Mouse (Mus musculus) frontal cortex, adult (tissue): Measurements from ENCODE around the gene Tifa.

Experiments used
- ATAC-seq: cut with Nextera tagmentation; 2 replicates; pipeline ENCODE4 v1.9.2; 2017; ENCODE audit warnings: mild to moderate bottlenecking, moderate library complexity, mixed read lengths; ENCODE audit not compliant: low TSS enrichment

Tifa gene

DNA sequence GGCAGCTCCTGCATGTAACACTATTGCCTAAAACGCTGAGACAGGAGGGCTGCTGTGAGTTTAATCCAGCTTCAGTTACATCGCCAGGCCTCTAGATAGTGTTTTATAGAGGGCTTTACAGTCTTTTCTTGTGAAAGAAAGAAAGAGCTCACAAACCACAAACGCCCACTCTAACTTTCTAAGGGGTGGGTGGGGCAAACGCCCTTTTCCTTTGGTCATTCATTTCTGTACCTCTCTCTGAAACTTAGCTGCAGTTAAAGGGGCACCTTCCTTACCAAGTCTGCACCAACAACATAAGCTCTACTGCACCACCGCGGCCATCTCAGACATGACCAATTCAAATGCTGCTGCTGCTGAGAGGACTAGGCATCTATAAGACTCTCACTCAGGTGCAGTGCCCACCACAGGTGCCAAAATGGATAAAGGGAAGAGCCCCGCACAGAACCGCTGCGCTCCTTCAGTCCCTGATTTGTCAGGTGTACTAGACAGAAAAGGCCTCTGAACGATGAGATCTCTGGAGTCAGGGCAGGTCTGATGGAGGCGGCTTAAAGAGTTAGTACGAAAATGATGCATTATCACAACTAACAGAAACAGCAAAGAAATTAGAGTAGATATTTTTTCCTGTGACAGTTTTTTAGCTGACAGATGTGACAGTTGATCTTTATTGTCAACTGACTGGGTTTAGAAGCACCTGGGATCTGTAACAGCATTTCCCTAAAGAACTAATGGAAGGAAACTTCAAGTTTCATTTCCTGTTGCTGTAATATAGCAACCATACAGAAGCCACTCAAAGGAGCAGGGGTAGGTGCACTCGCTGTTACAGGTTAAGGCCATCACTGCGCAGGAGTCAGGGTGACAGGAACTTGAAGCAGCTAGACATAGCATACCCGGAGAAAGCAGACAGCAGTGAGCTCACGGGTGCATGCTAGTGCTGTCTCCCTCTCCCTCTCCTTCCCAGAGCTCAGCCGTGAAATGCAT is 34.6 kb downstream of the Tifa start:
- no peak for ATAC-seq

DNA sequence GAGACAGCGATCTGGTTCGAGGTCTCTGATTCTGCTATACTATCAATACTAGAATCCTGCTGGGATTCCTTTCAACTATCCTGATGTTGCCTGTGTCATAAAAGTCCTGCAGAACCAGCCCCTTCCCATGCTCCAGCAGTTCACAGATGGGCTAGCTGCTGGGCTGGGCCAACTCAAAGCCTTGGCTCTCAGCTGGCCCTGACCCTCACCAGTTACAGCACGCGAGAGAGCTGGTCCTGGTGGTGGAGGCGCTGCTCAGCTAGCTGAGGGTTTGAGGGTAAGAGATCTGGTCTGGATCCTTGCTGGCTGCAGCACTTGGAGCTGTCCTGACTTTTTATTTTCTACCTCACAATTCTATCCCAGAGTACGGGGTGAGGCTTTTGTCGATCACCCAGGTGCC is 36.9 kb downstream of the Tifa start:
- no peak for ATAC-seq

DNA sequence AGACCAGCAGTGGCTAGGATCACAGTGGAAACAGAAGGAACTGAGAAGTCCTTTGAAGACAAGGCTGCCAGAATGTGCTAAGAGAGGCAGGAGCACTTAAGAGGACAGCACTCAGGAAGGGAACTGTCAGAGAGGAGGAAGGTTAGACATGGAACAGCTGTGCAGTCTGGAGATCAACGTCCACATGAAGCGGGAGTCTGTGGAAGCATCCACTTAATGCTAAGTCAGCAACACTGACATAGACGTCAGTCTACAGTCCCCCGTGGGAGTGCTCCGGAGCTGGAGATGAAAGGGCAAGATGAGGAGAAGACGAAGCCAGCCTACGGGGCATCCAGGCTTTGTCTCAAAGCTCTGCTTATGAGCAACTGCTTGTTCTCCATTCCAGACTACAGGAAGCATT is 37.5 kb downstream of the Tifa start:
- ATAC-seq = peak; percentile 45; the same call in 1 of the 2 replicates

DNA sequence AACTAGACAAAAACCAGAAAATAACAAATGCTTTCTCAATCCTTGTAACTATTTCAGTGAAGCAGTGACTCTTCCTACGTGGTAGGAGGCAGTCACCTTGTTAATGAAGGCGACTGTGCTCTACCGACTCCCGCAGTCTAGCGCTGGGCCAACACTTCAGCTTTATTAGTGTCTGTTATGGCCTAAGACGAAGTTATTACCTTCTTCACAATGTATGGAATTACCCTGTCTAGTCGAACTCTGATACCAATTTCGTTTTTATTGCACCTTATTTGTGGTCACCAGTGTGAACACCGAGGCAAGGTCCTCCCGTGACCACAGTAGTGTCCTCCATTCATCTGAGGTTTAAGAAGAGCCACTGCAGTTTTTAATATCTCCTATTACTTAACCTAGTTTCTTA is 40.6 kb downstream of the Tifa start:
- ATAC-seq = no peak

DNA sequence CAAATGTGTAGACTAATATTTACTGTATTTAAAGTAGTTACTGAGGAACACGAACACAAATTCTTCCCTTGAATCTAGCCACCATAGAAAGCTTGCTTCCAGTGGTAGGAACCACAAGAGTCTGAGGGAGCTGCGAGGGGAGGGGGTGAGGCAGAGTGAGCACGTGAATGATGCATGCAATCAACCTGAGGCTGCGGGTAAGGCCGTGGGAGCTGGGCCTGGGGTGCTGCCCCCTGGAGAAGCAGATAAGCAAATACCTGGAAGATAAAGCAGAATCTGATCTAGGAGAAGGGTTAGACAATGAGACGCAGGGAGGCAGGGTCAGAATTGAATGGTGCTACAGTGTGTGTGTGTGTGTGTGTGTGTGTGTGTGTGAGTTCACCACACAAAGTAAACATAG is 41.5 kb downstream of the Tifa start:
- no peak for ATAC-seq

DNA sequence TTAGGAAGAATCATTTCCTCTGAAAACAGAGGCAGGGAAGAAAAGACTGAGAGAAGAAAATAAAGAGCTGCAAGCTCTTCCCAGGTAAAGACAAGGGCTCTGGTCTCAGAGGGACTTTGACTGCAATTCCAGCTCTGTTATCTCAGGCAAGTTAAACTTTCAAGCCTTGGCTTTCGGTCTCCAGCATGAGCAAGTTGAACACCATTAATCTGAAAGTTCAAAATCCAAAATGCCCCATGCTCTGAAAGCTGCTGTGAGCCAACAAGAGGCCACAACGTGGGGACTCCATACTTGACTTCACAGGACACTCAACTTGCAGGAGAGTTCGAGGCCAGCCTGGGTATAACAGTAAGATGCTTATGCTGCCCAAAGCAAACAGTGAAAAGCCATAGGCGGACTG is 44.4 kb downstream of the Tifa start:
- no peak for ATAC-seq

DNA sequence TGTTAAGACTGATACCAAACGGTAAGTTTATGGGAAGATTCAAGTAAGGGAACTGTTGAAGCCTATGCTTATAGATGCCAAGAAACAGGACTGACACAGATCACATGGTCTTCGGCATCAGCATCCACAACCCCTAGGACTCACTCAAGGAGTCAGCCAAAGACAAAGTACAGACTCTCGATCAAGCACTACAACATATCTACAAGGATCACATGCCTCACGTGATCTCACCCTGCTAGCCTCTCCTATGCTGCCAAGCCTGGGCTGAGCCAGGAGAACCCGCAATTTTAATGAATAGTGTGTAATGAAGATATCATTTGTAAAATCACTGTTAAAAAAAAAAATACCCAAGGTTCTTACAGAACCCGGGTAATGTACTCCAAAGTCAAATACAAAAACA is 46.0 kb downstream of the Tifa start:
- ATAC-seq = no peak

DNA sequence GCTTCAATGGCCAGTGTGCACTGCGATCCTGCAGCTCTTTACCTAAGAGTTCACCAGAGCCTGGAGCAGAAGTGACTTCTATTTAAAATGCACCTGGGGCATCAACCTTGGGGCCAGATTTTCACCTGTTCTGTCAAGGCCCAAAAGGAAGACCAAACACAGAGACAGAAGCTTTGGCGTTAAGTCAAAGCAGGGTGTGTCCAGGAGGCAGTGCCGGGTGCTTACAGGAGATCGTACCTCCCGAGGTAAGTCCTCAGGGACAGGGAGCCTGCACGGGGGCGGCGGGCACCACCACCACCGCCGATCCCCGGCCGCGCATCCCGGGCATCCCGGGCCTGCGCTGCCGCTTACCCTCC is 47.2 kb downstream of the Tifa start:
- peak; percentile 5; the same call in 1 of the 2 replicates for ATAC-seq

DNA sequence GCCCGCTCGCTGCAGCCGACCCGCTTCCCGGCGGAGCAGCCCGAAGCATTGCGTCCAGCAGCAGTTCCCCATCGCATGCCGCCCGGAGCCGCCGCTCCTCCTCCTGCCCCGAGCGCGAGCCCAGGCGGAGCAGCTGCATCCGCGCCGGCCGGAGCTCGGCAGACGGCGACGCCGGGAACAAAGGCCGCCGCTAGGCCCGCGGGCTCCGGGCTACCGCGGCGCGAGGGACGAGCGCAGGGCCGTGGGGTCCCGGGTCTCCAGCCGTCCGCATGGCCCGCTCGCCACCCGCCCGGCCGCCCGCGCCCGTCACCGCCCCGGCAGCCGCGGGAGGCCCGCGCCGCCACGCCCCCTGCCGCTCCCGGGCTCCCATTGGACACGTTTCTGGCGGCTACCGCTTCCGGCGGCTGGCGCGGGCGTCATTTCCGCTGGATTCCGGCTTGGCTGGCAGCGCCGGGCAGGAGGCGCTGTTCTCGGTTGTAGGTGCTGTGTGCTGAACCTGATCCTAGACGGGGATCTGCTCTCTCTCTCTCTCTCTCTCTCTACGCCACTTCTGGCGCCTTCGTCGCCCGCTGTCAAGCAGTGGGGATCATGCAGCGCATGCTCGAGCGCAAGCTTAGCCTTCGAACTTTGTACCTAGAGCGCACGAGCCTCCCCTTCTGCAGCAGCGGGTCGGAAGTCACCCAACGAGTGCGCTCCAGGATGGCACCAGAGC is 47.7 kb downstream of the Tifa start, which contains the start of gene Ap1ar:
Gene Ap1ar, minus strand, starts transcription at position 370 of the 712 bp plus-strand sequence.
- peak; percentile 97 for ATAC-seq

DNA sequence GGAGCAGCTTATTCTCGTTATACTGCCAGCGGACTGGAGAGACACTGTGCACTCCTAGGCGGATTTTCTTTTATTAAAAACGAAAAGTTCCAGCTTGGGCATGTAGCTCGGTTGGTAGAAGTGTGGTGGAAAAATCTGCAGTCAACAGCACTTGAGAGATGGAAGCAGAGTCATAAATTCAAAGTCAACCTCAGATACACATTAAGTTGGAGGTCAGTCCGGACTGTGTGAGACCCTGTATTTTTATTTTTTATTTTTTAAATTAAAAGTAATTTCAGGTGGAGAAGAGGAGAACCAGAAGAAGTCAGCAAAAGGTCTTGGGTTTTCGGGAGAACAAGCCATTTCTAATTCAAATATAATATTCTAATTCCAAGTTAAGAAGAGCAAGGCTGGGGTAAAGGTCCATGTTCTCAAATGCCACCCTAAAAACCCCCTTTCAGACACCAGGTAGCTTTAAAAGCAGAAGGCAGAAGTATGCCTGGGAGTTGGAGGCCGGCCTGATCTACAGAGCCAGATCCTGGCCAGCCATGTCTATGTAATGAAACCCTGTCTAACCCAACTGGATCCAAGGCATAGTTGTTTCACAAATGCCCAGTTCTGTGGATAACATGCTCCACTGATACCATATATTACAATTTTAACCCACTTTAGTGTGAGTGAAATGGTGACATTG is 48.5 kb downstream of the Tifa start:
- ATAC-seq = peak; percentile 4; the same call in 1 of the 2 replicates

DNA sequence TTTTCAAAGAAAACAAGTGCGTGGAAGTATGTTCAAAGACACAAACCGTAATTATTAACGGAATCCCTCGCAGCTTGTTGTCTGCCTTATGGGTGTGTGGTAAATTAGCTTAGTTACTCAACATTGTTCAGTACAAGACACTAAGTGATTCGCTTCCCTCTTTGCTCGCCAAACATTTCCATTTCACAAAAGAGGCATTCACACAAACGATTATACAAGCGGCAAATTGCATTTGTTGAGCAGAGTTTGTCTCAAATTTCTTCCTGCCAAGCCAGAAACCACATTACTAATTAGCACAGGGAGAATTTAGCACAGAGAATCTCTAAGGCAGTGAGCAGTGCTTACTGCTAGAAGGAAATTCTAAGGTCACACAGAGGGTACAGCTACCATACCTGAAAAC is 52.3 kb downstream of the Tifa start:
- ATAC-seq = peak; percentile 22; the same call in 1 of the 2 replicates

DNA sequence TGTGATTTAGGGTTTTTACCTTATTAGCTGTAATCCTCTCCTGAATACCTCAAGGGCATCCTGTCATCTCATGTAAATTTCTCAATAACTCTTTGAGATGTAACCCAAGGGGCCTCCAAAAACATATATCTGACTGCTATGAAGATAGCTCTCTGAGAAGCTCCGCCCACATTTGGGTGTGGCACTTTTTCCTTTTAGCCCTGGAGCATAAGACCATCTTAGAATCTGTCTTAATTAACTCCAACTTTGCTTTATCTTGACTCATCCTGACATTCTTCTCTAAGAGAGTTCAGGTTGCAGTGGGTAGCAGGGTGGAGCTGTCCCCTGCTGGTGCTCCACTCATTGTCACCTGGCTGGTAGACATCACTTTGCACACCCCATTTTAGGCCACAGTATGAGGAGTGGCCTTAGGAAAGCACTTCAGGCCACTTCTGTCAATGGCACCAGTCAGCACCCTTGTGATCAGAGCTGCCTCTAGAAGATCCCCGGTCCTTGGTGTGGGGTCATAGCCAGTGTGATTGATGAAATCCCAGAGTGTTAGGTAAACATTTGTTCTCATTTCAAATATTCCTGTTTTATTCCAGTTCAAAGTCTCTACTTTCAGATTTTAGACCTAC is 53.8 kb downstream of the Tifa start:
- ATAC-seq = no peak

DNA sequence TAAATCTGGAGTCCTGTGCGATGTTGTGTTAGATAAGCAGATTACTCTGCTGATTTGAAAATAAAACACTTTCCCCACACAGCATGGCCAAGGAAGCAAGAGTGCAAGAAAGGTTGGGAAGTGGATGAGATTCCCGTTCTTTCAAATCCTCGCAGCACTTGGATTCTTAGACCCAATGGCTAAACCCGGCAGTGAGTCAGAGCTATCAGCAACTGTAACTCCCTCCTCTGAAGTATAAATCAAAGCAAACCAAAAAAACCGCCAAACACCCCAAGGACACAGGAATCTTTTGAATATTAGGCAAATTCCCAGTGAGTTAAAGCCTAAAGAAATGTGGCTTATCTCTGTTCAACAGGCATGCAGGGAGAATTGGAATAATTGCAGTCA is 54.3 kb downstream of the Tifa start:
- ATAC-seq = no peak

DNA sequence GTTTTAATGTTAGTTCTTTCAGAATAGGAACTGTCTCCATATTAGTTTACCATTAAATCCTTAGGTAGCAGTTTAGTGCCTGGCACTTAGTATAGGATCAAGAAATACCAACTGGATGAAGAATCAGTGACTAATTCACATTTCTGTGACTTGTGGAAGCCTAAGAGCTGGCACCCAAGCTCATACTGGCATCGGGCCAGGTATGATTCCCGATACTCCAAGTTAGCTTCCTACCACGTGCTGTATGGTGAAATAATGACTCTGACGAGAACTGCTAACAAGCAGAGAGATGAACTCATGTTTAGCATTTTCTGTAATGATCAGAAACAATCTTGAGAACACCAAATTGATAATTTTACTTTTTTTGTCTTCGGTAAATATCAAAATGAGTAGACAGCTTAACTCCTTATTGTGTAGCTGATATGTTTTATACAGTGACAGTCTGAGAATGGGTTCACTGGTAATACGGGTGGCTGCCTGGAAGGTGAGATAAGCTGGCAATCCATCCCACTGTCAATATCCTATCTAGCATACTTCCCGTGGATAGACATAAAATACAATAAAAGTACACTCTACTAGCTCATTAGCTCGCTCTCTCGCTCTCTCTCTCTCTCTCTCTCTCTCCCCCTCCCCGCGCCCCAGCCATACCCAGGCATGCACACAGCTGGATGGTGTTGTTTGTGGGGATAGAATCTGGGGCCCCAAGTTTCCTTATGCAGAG is 58.6 kb downstream of the Tifa start:
- no peak for ATAC-seq

DNA sequence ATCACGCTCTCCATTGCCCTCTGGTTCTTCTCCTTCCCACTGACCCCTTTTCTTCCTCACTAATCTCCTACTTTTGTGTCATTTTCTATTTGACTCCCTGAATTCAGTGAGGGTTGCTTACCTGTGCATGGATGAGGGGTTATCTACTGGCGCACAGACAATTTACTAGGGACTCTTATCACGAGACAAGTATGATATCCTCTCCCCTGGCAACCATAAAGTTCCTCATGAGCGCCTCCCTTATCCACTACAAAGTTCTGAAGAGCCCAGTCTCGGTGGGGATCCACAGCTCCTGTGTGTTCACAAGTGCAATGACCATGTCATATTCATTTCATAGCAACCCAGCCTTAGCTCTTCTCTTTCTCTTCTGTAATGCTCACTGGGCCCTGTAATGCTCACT is 60.3 kb downstream of the Tifa start:
- no peak for ATAC-seq

DNA sequence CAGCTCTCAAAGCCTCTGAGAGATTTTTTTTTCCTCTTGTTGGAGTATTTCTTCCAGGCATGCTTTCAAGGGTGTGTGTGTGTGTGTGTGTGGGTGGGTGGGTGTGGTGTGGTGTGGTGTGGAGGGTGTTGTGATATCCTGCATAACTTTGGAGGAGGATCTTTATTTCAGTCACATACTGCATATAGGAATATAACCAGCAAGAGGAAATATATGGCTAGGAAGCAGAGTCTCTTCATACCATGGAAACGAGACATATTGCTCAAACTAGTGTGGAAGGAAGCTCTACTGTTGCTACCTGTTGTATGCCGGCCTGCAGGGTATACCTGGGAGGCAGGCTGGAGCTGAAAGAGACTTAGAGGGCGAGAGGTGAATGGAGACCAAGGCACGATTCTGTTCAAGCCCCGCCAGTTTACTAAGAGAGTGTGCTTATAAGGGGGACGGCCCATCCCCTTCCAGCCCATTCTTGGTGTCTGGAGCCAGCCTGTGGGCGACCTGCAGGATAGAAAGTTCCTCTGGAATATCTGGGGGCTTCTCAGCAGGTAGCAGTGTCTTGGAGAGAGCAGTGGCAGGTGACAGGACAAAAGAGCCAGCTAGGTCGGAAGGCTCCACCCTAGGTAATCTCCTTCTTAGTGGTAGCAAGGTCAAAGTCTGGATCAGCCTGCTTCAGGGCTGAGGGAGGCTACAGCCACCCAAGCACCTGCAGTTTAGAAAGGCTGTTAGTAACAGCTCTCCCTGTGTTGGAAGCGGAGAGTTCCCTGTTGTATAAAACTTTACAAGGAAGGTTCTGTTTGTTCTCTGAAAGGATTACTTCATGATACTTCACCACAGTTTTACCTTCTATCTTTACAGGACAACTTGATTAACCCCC is 61.4 kb downstream of the Tifa start:
- ATAC-seq = peak; percentile 72

DNA sequence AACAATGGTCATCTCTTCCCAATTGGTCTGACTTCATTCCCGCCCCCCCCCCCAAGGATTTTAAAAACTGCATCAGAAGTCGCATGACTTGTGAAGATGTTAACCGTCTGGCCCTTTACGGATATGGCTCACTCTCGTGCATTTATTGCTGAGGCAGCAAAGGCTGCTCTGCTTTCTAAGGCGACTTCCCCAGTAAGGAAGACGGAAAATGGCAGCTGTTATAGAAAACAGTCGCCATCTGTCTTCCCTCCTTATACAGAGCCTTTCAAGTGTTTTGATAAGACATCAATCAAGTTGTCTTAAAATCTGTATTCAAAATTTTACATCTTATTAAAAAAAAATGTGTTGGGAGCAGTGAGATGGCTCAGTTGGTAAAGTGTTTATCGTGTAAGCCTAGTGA is 63.1 kb downstream of the Tifa start:
- ATAC-seq = no peak

DNA sequence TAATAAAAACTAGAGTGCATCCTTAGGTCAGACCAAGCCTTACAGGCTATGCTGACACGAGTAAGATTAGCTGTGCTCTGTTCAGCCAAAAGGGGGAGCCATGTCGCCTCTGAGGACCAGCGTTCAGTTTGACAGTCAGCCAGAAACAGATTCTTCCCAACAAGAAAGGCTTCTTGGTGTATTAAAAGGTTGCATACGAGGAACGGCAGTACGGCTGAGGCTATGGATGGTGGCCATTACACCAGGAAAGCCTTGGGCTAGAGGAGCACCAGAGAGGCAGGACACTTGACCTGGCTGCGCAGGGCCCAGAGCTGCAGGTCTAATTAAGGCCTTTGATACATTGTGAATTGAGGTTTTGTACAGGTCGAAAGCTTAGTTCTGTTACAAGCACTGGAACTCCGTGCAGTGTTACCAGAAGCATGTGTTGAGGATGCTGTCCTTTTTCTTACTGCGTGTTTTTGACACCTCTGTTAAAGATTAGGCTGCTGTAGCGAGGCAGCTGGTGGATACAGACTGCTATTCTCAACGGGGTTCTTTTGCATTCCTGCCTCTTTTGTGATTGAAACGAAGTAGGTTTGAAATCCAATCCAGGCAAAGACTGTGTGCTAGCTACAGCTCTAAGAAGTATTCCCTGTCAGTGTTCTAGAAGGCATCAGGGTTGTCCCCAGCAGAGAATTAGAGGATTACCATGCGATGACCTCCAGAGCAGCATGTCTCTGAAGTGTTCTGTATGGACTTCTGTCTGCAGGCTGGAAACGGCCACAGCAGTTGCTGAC is 64.0 kb downstream of the Tifa start:
- ATAC-seq = peak; percentile 76

DNA sequence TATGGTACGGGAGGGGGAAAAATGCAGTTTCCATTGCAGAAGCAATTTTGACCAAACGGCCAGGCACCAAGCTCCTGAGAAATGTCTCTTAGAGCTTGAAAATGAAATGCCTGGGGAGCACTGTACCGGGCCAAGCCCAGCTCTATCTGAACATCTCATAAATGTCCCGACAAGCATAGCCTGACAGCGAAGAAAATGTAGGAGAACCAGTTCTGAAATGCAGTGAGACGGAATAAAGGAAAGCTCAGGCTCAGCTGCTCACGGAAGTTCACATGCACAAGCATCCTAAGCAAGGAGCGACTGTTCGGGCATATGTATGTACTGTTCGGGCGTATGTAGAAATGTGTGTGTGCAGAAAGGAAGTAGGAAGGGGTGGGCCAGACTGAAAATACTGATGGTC is 71.7 kb downstream of the Tifa start:
- no peak for ATAC-seq

DNA sequence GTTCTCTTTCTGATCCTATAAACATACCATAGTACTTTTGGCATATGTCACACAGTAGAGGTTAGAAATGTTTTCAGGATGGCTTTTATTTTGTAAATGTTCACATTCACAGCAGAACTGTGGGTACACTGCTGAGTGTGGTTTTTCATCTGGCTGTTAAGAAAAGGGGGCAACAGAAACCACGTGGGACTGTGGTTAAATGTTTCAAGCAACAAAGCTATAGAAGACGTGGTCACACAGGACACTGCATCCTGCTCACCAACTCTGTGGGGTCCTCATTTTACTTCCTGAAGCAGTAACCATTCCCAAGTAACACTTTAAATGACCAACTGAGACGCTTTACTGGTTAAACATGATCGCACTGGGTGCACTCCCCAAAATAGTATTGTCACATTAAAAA is 72.9 kb downstream of the Tifa start:
- ATAC-seq = no peak
